Mouse (Mus musculus): ENCODE data around the gene Cpxm1.
A peak's percentile ranks its signal among the peaks of the same experiment; 100 is the strongest.
"Not testable (repeated sequence)": the region's sequence is repeated elsewhere in the genome, so short reads cannot be mapped to it uniquely, and the experiment has no call there.

Cpxm1 gene

GRCm38 (mm10) chr2:130401891-130402290 is 4.5 kb upstream of the Cpxm1 start:
- DNase-seq = no peak

GRCm38 (mm10) chr2:130400046-130400445 is 2.7 kb upstream of the Cpxm1 start:
- DNase-seq = no peak

- DNase-seq = peak in 1 of 2 experiments; percentile 23
Observed at GRCm38 (mm10) chr2:130398091-130398490, 717 bp upstream of the Cpxm1 start.

GRCm38 (mm10) chr2:130395696-130396095 is 1.7 kb downstream of the Cpxm1 start:
- DNase-seq = no peak

- no peak for DNase-seq
Observed at GRCm38 (mm10) chr2:130392836-130393235, 4.5 kb downstream of the Cpxm1 start.

- DNase-seq = no peak
Observed at GRCm38 (mm10) chr2:130390993-130391625, 6.3 kb downstream of the Cpxm1 start.

GRCm38 (mm10) chr2:130388796-130389195 is 8.6 kb downstream of the Cpxm1 start:
- DNase-seq = no peak

GRCm38 (mm10) chr2:130386212-130386611 is 11.2 kb downstream of the Cpxm1 start:
- DNase-seq = no peak

- DNase-seq = no peak
Observed at GRCm38 (mm10) chr2:130383895-130384294, 13.5 kb downstream of the Cpxm1 start.

- DNase-seq = no peak
Observed at GRCm38 (mm10) chr2:130383205-130383604, 14.2 kb downstream of the Cpxm1 start.

GRCm38 (mm10) chr2:130374951-130375350 is 22.4 kb downstream of the Cpxm1 start:
- DNase-seq = no peak

- DNase-seq = not testable (repeated sequence)
Observed at GRCm38 (mm10) chr2:130373026-130373425, 24.3 kb downstream of the Cpxm1 start.

- DNase-seq = no peak
Observed at GRCm38 (mm10) chr2:130367386-130367785, 30.0 kb downstream of the Cpxm1 start.

- peak; percentile 59 to 72 for DNase-seq
Observed at GRCm38 (mm10) chr2:130365211-130366094, 31.9 kb downstream of the Cpxm1 start.

GRCm38 (mm10) chr2:130362511-130363026 is 34.8 kb downstream of the Cpxm1 start:
- peak; percentile 85 to 87 for DNase-seq

GRCm38 (mm10) chr2:130358852-130359251 is 38.5 kb downstream of the Cpxm1 start:
- DNase-seq = no peak

- DNase-seq = no peak
Observed at GRCm38 (mm10) chr2:130357551-130357950, 39.8 kb downstream of the Cpxm1 start.

GRCm38 (mm10) chr2:130353889-130354288 is 43.5 kb downstream of the Cpxm1 start:
- DNase-seq = no peak

GRCm38 (mm10) chr2:130353411-130353810 is 44.0 kb downstream of the Cpxm1 start:
- no peak for DNase-seq

GRCm38 (mm10) chr2:130351758-130352339 is 45.5 kb downstream of the Cpxm1 start:
- no peak for DNase-seq

- DNase-seq = no peak
Observed at GRCm38 (mm10) chr2:130350376-130350775, 47.0 kb downstream of the Cpxm1 start.

GRCm38 (mm10) chr2:130341220-130341580 is 56.2 kb downstream of the Cpxm1 start:
- no peak for DNase-seq
